Mouse (Mus musculus): ENCODE results near the gene Mapkbp1.

Mapkbp1 gene

GRCm38 (mm10) chr2:120054771-120055552 lies 82.5 kb downstream of the Mapkbp1 start:
- DNase-seq (ENCODE audit: low spot score): peak; percentile 81

DNA sequence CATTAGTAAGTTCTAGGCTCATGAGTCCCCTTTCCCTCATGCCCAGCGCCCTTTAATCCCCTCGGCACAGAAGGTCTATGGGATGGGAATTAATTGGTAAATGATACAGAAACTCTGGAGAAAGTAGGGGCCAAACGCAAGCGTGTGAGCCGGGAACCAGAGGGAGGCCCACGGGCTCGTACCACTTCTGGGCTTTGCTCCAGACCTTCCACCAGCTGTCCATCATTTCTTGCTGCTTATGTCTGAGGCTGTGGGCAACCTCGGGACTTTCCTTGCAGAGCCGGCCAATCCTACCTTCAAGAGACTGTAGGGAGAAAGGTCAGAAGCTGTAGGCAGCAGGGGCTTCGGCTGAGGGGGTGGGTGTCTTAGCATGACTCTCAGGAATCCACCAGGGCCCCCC lies 83.4 kb downstream of the Mapkbp1 start:
- DNase-seq (ENCODE audit: low spot score): no peak

GRCm38 (mm10) chr2:120058818-120059217 lies 86.3 kb downstream of the Mapkbp1 start:
- DNase-seq (ENCODE audit: low spot score): no peak

- no peak for DNase-seq (ENCODE audit: low spot score)
These were observed 87.0 kb downstream of the Mapkbp1 start for GRCm38 (mm10) chr2:120059466-120059865.

DNA sequence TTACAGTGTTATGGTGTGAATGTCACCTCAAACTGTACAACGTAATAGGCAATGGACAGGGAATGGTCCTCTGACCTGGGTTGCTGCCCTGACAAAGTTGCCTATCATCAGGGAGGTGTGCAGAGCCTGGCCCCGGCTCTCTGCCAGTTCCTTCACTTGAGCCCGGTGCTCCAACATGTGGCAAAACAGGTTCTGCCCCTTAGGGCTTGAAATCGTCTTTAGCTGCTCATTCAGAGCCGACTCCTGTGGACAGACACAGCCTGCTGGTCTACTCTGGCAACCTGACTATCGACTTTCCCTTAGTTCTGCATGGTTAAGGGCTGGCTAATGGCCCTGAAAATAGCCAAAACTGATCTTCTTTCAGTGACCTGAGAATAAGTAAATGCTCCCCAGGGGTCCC lies 87.7 kb downstream of the Mapkbp1 start:
- no peak for DNase-seq (ENCODE audit: low spot score)

DNA sequence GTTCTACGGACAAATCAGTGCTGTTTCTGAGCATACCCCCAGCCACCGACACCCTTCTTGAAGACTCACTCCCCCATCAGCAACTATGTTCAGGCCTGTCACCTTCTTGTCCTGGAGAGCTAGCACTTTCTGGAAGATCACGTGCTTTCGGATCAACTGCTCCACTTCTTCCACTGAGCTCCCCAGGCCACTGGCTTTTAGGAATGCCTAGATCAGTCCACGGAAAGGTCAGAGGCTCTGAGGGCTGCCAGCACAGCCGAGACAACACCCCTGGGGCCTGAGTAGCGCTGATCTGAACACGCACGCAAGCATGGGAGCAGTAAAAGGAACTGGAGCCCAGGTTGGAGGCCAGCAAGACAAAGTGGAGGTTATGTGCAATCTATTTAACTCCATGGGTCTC lies 88.2 kb downstream of the Mapkbp1 start:
- no peak for DNase-seq (ENCODE audit: low spot score)

GRCm38 (mm10) chr2:120062248-120062647 lies 89.7 kb downstream of the Mapkbp1 start:
- DNase-seq (ENCODE audit: low spot score): no peak

- DNase-seq (ENCODE audit: low spot score): no peak
These were observed 92.1 kb downstream of the Mapkbp1 start for GRCm38 (mm10) chr2:120064639-120065038.

GRCm38 (mm10) chr2:120065243-120065642 lies 92.7 kb downstream of the Mapkbp1 start:
- no peak for DNase-seq (ENCODE audit: low spot score)

DNA sequence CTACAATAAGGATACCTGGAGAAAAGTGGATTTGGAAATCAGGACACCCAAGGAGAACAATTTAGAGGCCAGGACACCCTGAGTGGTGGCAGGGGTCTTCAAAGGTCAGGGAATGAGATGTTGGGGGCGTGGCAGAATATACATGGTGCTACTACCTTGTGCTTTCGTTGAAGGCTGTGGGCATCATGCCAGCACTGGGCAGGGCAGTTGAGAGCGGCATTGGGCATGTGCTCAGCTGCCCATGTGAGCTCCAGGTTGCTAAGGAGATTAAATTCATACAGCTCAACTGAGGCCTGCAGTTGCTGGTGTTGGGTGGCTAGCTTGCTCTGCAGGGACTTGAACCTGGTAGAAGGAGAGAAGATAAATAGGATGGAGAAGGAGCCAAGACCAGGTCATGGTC lies 93.7 kb downstream of the Mapkbp1 start:
- no peak for DNase-seq (ENCODE audit: low spot score)

DNA sequence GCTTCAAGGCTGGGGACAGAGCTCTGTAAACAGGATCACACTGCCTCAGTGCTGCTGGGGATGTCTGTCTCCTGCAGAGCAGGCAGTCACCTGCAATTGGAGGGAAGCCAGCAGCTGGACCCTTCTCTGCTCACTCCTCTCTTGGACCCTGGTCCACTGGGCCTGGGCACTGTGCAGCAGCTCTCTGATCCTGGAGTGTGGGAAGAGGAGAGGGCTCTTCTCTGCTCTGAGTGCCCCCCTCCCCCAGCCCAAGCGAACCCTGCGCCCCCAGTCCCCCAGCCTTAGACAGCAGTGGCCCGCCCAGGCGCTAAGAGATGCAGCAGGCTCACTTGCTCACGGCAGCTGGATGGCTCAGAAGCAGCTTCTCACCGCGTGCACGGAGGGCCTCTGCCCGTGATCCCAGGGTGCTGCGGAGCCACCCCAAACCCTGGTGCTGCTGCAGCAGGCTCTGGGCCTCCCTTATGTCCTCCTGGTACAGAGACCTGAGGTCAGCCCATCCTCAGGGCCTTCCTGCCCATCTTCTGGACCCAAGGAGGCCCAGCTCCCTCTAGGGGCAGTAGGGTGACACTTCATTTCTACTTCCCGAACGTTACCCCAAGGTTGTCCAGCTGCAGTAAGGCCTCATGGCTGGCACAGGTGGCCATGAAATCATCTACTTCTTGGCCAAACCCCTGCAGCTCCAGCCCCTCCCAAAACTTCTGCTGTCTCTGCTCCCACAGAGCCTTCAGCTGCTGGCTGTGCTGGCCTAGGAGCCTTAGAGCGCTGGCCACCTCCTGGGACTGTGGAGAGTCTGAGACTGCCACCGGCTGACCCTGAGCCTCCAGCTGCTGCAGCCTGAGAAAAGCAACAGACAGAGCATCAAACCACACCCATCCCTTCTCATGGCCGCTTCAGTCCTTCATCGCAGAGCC lies 96.3 kb downstream of the Mapkbp1 start:
- peak; percentile 61 for DNase-seq (ENCODE audit: low spot score)

- no peak for DNase-seq (ENCODE audit: low spot score)
These were observed 97.0 kb downstream of the Mapkbp1 start for GRCm38 (mm10) chr2:120069466-120069990.

- DNase-seq (ENCODE audit: low spot score): no peak
These were observed 101.6 kb downstream of the Mapkbp1 start for GRCm38 (mm10) chr2:120074096-120074495.

- peak; percentile 34 for DNase-seq (ENCODE audit: low spot score)
These were observed 103.7 kb downstream of the Mapkbp1 start for GRCm38 (mm10) chr2:120076076-120076705.
